Mouse (Mus musculus) intestine, postnatal 0 days (tissue): ENCODE data around the gene Mast2. TPM values are rescaled to one million over a fixed set of nuclear protein-coding genes. Genes with fewer than 3 reads are reported as not detected.

ENCODE experiments used
- ATAC-seq: fragments of 200-750 bp; cut with Nextera tagmentation; 2 replicates; pipeline ENCODE4 v1.8.0; 2017; ENCODE audit warnings: mild to moderate bottlenecking, moderate TSS enrichment, moderate library complexity
- H3K27ac ChIP-seq: fragments of 300-500 bp; sonication (generic); 2 replicates; pipeline ENCODE4 v1.5.1; 2014; ENCODE audit warnings: mild to moderate bottlenecking, low read depth, low read length, moderate library complexity
- H3K27me3 ChIP-seq: fragments of 300-500 bp; sonication (generic); replicated peaks from 2 replicates; pipeline ENCODE4 v1.6.1; 2014; ENCODE audit warnings: low read length, mixed read lengths; ENCODE audit not compliant: control insufficient read depth, insufficient read depth
- H3K36me3 ChIP-seq: fragments of 300-500 bp; sonication (generic); 2 replicates; pipeline ENCODE4 v1.6.1; 2014; ENCODE audit warnings: mild to moderate bottlenecking, moderate library complexity; ENCODE audit not compliant: control insufficient read depth, insufficient read depth
- H3K4me1 ChIP-seq: fragments of 300-500 bp; sonication (generic); replicated peaks from 2 replicates; pipeline ENCODE4 v1.6.1; 2014; ENCODE audit warnings: antibody characterized with exemption, low read length, mixed read lengths; ENCODE audit not compliant: control insufficient read depth, insufficient read depth
- H3K4me2 ChIP-seq: fragments of 300-500 bp; sonication (generic); replicated peaks from 2 replicates; pipeline ENCODE4 v1.6.1; 2014; ENCODE audit warnings: low read depth, mild to moderate bottlenecking, moderate library complexity
- H3K4me3 ChIP-seq: fragments of 300-500 bp; sonication (generic); 2 replicates; pipeline ENCODE4 v1.5.1; 2014; ENCODE audit warnings: low read depth, low read length
- H3K9ac ChIP-seq: fragments of 300-500 bp; sonication (generic); 2 replicates; pipeline ENCODE4 v1.6.1; 2014; ENCODE audit warnings: mild to moderate bottlenecking, low read depth, low read length
- H3K9me3 ChIP-seq: fragments of 300-500 bp; sonication (generic); 2 replicates; pipeline ENCODE4 v1.6.1; 2016; ENCODE audit warnings: mixed run types; ENCODE audit not compliant: control insufficient read depth
- CTCF ChIP-seq: sonication (generic); IDR thresholded peaks from 2 replicates; pipeline ENCODE4 v1.5.1; 2016; ENCODE audit warnings: low read depth, mild to moderate bottlenecking, control low read depth, antibody characterized with exemption, moderate library complexity
- WGBS: fragments of 180-500 bp; shearing (Covaris S2); extraction: QIAGEN DNeasy Blood & Tissue Kit; methylation state at CpG from one replicate; pipeline ENCODE4 v1.1.7; 2014; 5-methylcytosine and 5-hydroxymethylcytosine counted together
- polyA plus RNA-seq: library from polyadenylated mRNA; unstranded; fragments of >200 nt; fragmentation: Nextera tagmentation; extraction: Ambion mirVana; gene quantifications from 2 replicates; pipeline ENCODE4 v1.2.1, GENCODE M21; 2015

The Mast2 gene
- polyA plus RNA-seq, 1 experiment from 2014 or later: 9.6 TPM

GRCm38 (mm10) chr4:116451553-116451952 lies 12.4 kb downstream of the Mast2 start:
- ATAC-seq: peak; percentile 43
- Histone ChIP-seq H3K27ac (peak overlapping the region; percentile 16; the same call in 1 of the 2 replicates), H3K27me3 (no peaks in the 10 kb centered on the region), H3K9ac (no peak overlapping the region), H3K4me3 (no peak overlapping the region), H3K4me1 (peaks cover 4% of the 10 kb centered on the region), H3K36me3 (no peaks in the 10 kb centered on the region), H3K4me2 (no peak overlapping the region), H3K9me3 (no peaks in the 10 kb centered on the region)
- TF ChIP-seq CTCF: no peak

DNA sequence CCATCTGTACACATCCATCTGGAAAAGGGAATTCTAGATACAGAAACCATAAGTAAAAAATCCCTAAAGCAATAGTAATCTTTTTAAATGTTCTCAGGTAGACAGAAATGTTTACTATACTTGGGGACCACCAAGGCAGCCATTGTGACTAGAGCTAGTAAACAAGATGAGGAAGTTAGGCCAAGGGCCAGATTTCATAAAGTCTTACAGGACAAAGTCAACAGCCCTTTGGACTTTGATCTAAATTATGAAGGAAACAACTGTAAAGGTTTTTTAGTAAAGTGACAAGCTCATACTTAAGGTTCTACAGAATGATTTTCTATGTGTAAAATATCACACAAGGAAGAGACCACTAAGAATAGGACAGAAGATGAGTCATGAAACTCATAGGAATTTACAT lies 14.0 kb downstream of the Mast2 start:
- H3K9ac ChIP-seq: no peak overlapping the region
- no peak overlapping the region for H3K4me3 ChIP-seq
- H3K27ac ChIP-seq: peak overlapping the region; percentile 65
- TF ChIP-seq CTCF: no peak
- no peak overlapping the region for H3K4me2 ChIP-seq
- H3K27me3 ChIP-seq: no peaks in the 10 kb centered on the region
- ATAC-seq: peak; percentile 60
- H3K4me1 ChIP-seq: peaks cover 4% of the 10 kb centered on the region
- H3K9me3 ChIP-seq: no peaks in the 10 kb centered on the region
- H3K36me3 ChIP-seq: no peaks in the 10 kb centered on the region

GRCm38 (mm10) chr4:116448673-116449072 lies 15.3 kb downstream of the Mast2 start:
- Histone ChIP-seq H3K27me3 (no peaks in the 10 kb centered on the region), H3K27ac (peak overlapping the region; percentile 35; the same call in 1 of the 2 replicates), H3K4me2 (no peak overlapping the region), H3K9me3 (no peaks in the 10 kb centered on the region), H3K9ac (no peak overlapping the region), H3K36me3 (no peaks in the 10 kb centered on the region), H3K4me3 (no peak overlapping the region), H3K4me1 (peaks cover 4% of the 10 kb centered on the region)
- ATAC-seq: no peak
- peak; percentile 91 for TF ChIP-seq CTCF
- WGBS: 54% methylated on average over 8 of the region's 8 CpGs

- H3K27me3 ChIP-seq: no peaks in the 10 kb centered on the region
- no peaks in the 10 kb centered on the region for H3K9me3 ChIP-seq
- no peak overlapping the region for H3K27ac ChIP-seq
- H3K9ac ChIP-seq: no peak overlapping the region
- no peak for ATAC-seq
- H3K4me2 ChIP-seq: no peak overlapping the region
- TF ChIP-seq CTCF: no peak
- no peaks in the 10 kb centered on the region for H3K36me3 ChIP-seq
- H3K4me3 ChIP-seq: no peak overlapping the region
- WGBS: 95% methylated on average over 1 of the region's 1 CpGs
- no peaks in the 10 kb centered on the region for H3K4me1 ChIP-seq
These were observed 24.6 kb downstream of the Mast2 start for GRCm38 (mm10) chr4:116439383-116439782.

DNA sequence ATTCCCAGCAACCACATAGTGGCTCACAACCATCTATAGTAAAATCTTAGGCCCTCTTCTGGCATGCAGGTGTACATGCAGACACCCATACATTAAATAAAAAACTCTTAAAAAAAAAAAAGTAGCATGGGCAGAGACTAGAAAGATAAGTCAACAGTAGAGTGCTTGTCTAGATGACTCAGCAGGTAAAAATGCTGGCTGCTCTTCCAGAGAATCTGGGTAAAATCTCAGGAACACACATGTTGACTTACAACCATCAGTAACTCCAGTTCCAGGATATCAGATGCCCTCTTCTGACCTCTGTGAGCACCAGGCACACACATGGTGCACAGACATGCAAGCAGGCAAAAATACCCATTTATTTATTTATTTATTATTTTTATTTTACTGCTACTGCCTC lies 25.4 kb downstream of the Mast2 start:
- H3K36me3 ChIP-seq: peaks cover 2% of the 10 kb centered on the region; the same call in 1 of the 2 replicates
- H3K27me3 ChIP-seq: no peaks in the 10 kb centered on the region
- no peak overlapping the region for H3K27ac ChIP-seq
- H3K4me2 ChIP-seq: no peak overlapping the region
- no peaks in the 10 kb centered on the region for H3K9me3 ChIP-seq
- TF ChIP-seq CTCF: 0 out of 2 replicates have a peak, but pooled peaks have one; percentile 2
- ATAC-seq: no peak
- H3K4me1 ChIP-seq: no peaks in the 10 kb centered on the region
- no peak overlapping the region for H3K4me3 ChIP-seq
- no peak overlapping the region for H3K9ac ChIP-seq

DNA sequence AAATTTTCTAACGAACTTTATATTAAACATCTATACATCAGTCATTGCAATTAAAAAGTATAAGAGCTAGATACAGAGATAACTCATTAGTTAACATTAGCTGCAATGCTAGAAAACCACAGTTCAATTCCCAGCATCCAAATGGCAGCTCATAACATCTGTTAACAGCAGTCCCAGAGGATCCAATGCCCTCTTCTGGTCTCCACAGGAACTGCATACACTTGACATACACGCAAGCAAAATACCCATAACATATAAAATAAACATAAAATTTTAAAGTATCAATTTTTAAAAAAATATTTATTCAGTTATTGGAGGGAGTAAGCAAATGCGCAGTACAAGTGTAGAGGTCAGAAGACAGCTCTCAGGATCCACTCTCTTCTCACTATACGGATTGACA lies 28.4 kb downstream of the Mast2 start:
- Histone ChIP-seq H3K9me3 (no peaks in the 10 kb centered on the region), H3K4me3 (no peak overlapping the region), H3K4me2 (no peak overlapping the region), H3K36me3 (peaks cover 5% of the 10 kb centered on the region; the same call in 1 of the 2 replicates), H3K27ac (no peak overlapping the region), H3K9ac (no peak overlapping the region), H3K27me3 (no peaks in the 10 kb centered on the region), H3K4me1 (no peaks in the 10 kb centered on the region)
- peak; percentile 45 for TF ChIP-seq CTCF
- no peak for ATAC-seq
- 95% methylated on average over 4 of the region's 4 CpGs for WGBS

DNA sequence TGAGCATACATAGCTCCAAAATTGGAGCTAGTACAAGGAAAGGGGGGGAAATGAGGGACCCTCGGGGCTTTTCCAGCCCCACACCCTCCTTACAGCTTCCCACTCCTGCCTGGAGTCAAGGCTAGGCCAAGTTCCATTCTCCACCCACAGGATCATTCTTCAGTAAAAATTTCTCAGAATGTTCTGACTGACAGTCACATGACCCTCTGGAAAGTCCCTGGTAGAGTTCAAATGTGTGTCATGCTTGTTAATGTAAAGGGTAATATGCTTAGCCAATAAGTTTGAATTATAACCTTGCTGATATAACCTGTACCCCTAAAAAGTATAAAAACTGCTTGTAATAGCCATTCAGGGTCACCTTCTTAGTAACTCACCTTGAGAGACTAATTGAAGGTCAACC lies 41.8 kb downstream of the Mast2 start:
- ATAC-seq: no peak
- Histone ChIP-seq H3K27ac (no peak overlapping the region), H3K36me3 (peaks cover 4% of the 10 kb centered on the region; the same call in 1 of the 2 replicates), H3K4me3 (no peak overlapping the region), H3K27me3 (no peaks in the 10 kb centered on the region), H3K9ac (no peak overlapping the region), H3K4me1 (no peaks in the 10 kb centered on the region), H3K9me3 (no peaks in the 10 kb centered on the region), H3K4me2 (no peak overlapping the region)
- no peak for TF ChIP-seq CTCF
- 76% methylated on average over 1 of the region's 1 CpGs for whole genome bisulfite sequencing
